Mouse (Mus musculus) CH12.LX (cell line): Measurements from ENCODE around the gene Prkacb. TPM values are rescaled to one million over a fixed set of nuclear protein-coding genes. Genes with fewer than 3 reads are reported as not detected.

Experiments
- DNase-seq: peaks from one replicate; pipeline ENCODE4 v3.0.0-alpha.2; 2013; ENCODE audit errors: extremely low read depth
- H3K27ac ChIP-seq: 2 replicates; pipeline ENCODE4 v1.5.1; 2012; ENCODE audit warnings: low read depth, mild to moderate bottlenecking, control low read depth, moderate library complexity; ENCODE audit not compliant: insufficient read depth
- H3K27me3 ChIP-seq: replicated peaks from 2 replicates; pipeline ENCODE3; 2012; ENCODE audit warnings: inconsistent platforms
- H3K36me3 ChIP-seq, 2 experiments: replicated peaks in 1 of 2; 2 replicates each; pipeline versions ENCODE3 to v1.6.1; 2012; ENCODE audit warnings: inconsistent platforms in 1 of 2, low read length in 1 of 2, mild to moderate bottlenecking in 1 of 2, mixed read lengths in 1 of 2, moderate library complexity in 1 of 2; ENCODE audit not compliant: control insufficient read depth in 1 of 2, insufficient read depth in 1 of 2
- H3K4me1 ChIP-seq, 2 experiments: 2 replicates each; pipeline ENCODE4 v1.6.1; 2012; ENCODE audit warnings: inconsistent platforms in 1 of 2, moderate library complexity in 1 of 2; ENCODE audit not compliant: insufficient read depth in 2 of 2, control insufficient read depth in 1 of 2
- H3K4me2 ChIP-seq: 2 replicates; pipeline ENCODE4 v1.6.1; 2012; ENCODE audit warnings: low read depth, mild to moderate bottlenecking, control low read depth; ENCODE audit not compliant: poor library complexity, insufficient read depth, severe bottlenecking
- H3K4me3 ChIP-seq, 3 experiments: fragments of 150-350 bp in 1 of 3; sonication (generic) in 1 of 3; replicated peaks in 1 of 3; 2 replicates each; pipeline versions ENCODE3 to v1.5.1; 2011 to 2012; ENCODE audit warnings: low read depth in 2 of 3, low read length in 2 of 3, mild to moderate bottlenecking in 2 of 3, moderate library complexity in 2 of 3, control low read depth in 1 of 3, improper control_type of control experiment in 1 of 3, inconsistent platforms in 1 of 3, mixed read lengths in 1 of 3; ENCODE audit not compliant: poor library complexity in 1 of 3
- H3K79me2 ChIP-seq: replicated peaks from 2 replicates; pipeline ENCODE4 v1.6.1; 2012; ENCODE audit warnings: mild to moderate bottlenecking, moderate library complexity; ENCODE audit not compliant: control insufficient read depth, poor library complexity, insufficient read depth, severe bottlenecking; ENCODE audit errors: extremely low read depth
- H3K9ac ChIP-seq: 2 replicates; pipeline ENCODE4 v1.6.1; 2012; ENCODE audit warnings: low read depth, mild to moderate bottlenecking, control low read depth, moderate library complexity; ENCODE audit not compliant: insufficient read depth
- H3K9me3 ChIP-seq: replicated peaks from 2 replicates; pipeline ENCODE3; 2012; ENCODE audit warnings: low read length, inconsistent platforms, mixed read lengths
- CTCF ChIP-seq, 2 experiments: IDR thresholded peaks in 1 of 2; conservative IDR thresholded peaks in 1 of 2; 2 replicates each; pipeline ENCODE4 v1.5.1; 2011 to 2012; ENCODE audit warnings: low read depth in 2 of 2, low read length in 2 of 2, improper control_type of control experiment in 1 of 2, inconsistent platforms in 1 of 2, mild to moderate bottlenecking in 1 of 2, moderate library complexity in 1 of 2
- E2F4 ChIP-seq: IDR thresholded peaks from 2 replicates; pipeline ENCODE4 v1.6.1; 2011; ENCODE audit warnings: low read depth, low read length, improper control_type of control experiment; ENCODE audit not compliant: insufficient replicate concordance
- ELF1 ChIP-seq: IDR thresholded peaks from 2 replicates; pipeline ENCODE4 v1.6.1; 2014; ENCODE audit warnings: low read depth, mild to moderate bottlenecking, inconsistent platforms, low read length, improper control_type of control experiment
- EP300 ChIP-seq: IDR thresholded peaks from 2 replicates; pipeline ENCODE4 v1.6.1; 2011; ENCODE audit warnings: low read length, improper control_type of control experiment
- ETS1 ChIP-seq: conservative IDR thresholded peaks from 2 replicates; pipeline ENCODE4 v1.6.1; 2012; ENCODE audit warnings: low read depth, mild to moderate bottlenecking, inconsistent platforms, low read length, improper control_type of control experiment, moderate library complexity
- JUN ChIP-seq: IDR thresholded peaks from 2 replicates; pipeline ENCODE4 v1.6.1; 2011; ENCODE audit warnings: low read depth, mild to moderate bottlenecking, low read length, improper control_type of control experiment, moderate library complexity; ENCODE audit not compliant: insufficient read depth
- JUND ChIP-seq: conservative IDR thresholded peaks from 2 replicates; pipeline ENCODE4 v1.6.1; 2011; ENCODE audit warnings: low read depth, low read length, improper control_type of control experiment
- KAT2A ChIP-seq: IDR thresholded peaks from 2 replicates; pipeline ENCODE4 v1.6.1; 2012; ENCODE audit warnings: low read length, improper control_type of control experiment, inconsistent platforms; ENCODE audit not compliant: insufficient replicate concordance
- MAFK ChIP-seq: IDR thresholded peaks from 2 replicates; pipeline ENCODE4 v1.6.1; 2011; ENCODE audit warnings: low read length, improper control_type of control experiment; ENCODE audit not compliant: insufficient replicate concordance
- MAZ ChIP-seq: IDR thresholded peaks from 2 replicates; pipeline ENCODE4 v1.6.1; 2012; ENCODE audit warnings: low read depth, mild to moderate bottlenecking, inconsistent platforms, low read length, improper control_type of control experiment, moderate library complexity
- MEF2A ChIP-seq: IDR thresholded peaks from 2 replicates; pipeline ENCODE4 v1.6.1; 2014; ENCODE audit warnings: low read depth, mild to moderate bottlenecking, inconsistent platforms, low read length, improper control_type of control experiment, borderline replicate concordance
- NELFE ChIP-seq: IDR thresholded peaks from 2 replicates; pipeline ENCODE4 v1.6.1; 2011; ENCODE audit warnings: low read depth, low read length, improper control_type of control experiment
- POLR2A ChIP-seq: IDR thresholded peaks from 2 replicates; pipeline ENCODE4 v1.6.1; 2011; ENCODE audit warnings: low read depth, mild to moderate bottlenecking, improper control_type of control experiment, low read length
- POLR2AphosphoS2 ChIP-seq: IDR thresholded peaks from 2 replicates; pipeline ENCODE4 v1.6.1; 2011; ENCODE audit warnings: low read depth, low read length, improper control_type of control experiment
- SMC3 ChIP-seq: IDR thresholded peaks from 2 replicates; pipeline ENCODE4 v1.6.1; 2011; ENCODE audit warnings: low read depth, low read length, improper control_type of control experiment
- ZKSCAN1 ChIP-seq: IDR thresholded peaks from 2 replicates; pipeline ENCODE4 v1.6.1; 2012; ENCODE audit warnings: low read depth, inconsistent platforms, low read length, improper control_type of control experiment, borderline replicate concordance
- ZNF384 ChIP-seq: IDR thresholded peaks from 2 replicates; pipeline ENCODE4 v1.6.1; 2012; ENCODE audit warnings: low read depth, low read length, improper control_type of control experiment, inconsistent platforms
- dilution Hi-C: fragments of 300-500 bp; cut with MboI; formaldehyde crosslinking; loops from 2 replicates; pipeline ENCODE4 v1.14.3; 2020; ENCODE audit warnings: low sequenced_read_pairs; ENCODE audit not compliant: extremely low pct_unique_long_range_greater_than_20kb, extremely low pct_ligation_motif_present
- in situ Hi-C: fragments of 300-500 bp; cut with MboI; formaldehyde crosslinking; loops from 3 replicates; pipeline ENCODE4 v1.14.3; 2019; ENCODE audit warnings: low sequenced_read_pairs, low pct_ligation_motif_present, low pct_unique_long_range_greater_than_20kb, mixed read lengths
- polyA plus RNA-seq: library from polyadenylated mRNA; unstranded; fragments of >175 nt; gene quantifications from 2 replicates; pipeline ENCODE4 v1.2.1, GENCODE M21; 2012; ENCODE audit warnings: low read depth; ENCODE audit not compliant: insufficient read length
- total RNA-seq, 2 experiments: library from RNA; depleted of rRNA; stranded (reverse); fragments of 300-350 nt in 1 of 2; fragments of >200 nt in 1 of 2; gene quantifications; 2 replicates each; pipeline ENCODE4 v1.2.3; 2012 to 2014

The Prkacb gene
- total and polyA plus RNA-seq, 3 experiments = 33.1 to 65.1 (median 62.1) TPM

DNA sequence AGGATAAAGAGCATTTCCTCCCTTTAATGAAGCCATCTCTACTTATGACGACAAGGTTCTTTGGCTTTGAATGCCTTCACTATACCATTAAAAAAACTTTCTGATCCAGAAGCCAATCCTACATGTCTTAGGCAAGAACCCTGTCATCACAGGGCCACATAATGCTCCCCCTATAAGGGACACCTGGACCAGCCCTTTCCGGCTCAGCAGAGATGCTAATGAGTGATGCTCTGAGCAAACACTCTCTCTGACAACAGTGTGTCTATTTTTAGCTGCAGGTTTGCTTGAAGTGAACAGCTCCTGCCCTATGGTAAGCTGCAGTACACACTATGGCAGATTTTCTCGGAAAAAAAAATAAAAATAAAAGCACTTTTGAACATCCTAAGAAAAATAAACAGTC, 43.9 kb downstream of the Prkacb start:
- Histone ChIP-seq H3K27ac (no peak overlapping the region), H3K27me3 (no peaks in the 10 kb centered on the region), H3K36me3 (peaks cover 6 to 36% of the 10 kb centered on the region in 2 experiments), H3K4me2 (no peak overlapping the region), H3K9me3 (no peaks in the 10 kb centered on the region), H3K4me1 (peaks cover 3 to 12% of the 10 kb centered on the region in 2 experiments; a peak in 3 of 4 replicates), H3K79me2 (no peaks in the 10 kb centered on the region; the same call in 1 of the 2 replicates), H3K4me3 (no peak overlapping the region), H3K9ac (no peak overlapping the region)
- dilution Hi-C loops = no loop called here
- in situ Hi-C loops = no loop called here
- DNase-seq = peak; percentile 62
- TF ChIP-seq MEF2A (peak; percentile 66), NELFE (no peak)

DNA sequence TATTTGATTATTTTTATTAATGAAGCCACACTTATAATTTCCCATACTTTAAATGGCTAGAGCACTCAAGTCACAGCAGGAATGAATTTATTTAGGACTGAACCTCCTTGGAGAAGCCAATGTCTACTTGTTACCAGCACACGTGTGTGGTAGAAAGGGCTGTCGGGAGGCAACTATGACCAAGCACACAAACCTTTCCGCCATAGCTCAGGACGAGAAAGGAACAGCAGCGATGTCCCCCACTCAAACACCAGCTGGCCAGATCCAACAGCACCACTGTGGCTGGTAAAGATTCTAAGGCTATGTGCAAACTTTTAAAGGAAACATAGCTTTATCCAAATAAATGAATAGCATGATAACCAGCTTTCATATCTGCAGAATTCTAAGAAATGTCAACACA, 44.4 kb downstream of the Prkacb start:
- TF ChIP-seq ZNF384 (no peak), ETS1 (no peak), MEF2A (no peak), KAT2A (no peak), EP300 (no peak), SMC3 (no peak), NELFE (no peak), JUND (no peak), ELF1 (no peak), E2F4 (no peak), MAFK (no peak), CTCF (conservative IDR thresholded peaks at IDR 0.05 in 1 of 2, IDR thresholded peaks at IDR 0.05 in 1 of 2; ENCODE audit: low read depth in 2 of 2, low read length in 2 of 2) (no peak), JUN (no peak), POLR2AphosphoS2 (no peak), MAZ (no peak), POLR2A (no peak), ZKSCAN1 (no peak)

More for the DNA sequence above, 44.4 kb downstream of the Prkacb start:
- Histone ChIP-seq H3K79me2 (no peaks in the 10 kb centered on the region), H3K4me1 (peaks cover 3 to 12% of the 10 kb centered on the region in 2 experiments; a peak in 3 of 4 replicates), H3K4me2 (no peak overlapping the region), H3K36me3 (peaks cover 6 to 32% of the 10 kb centered on the region in 2 experiments), H3K27ac (no peak overlapping the region), H3K27me3 (no peaks in the 10 kb centered on the region), H3K9ac (no peak overlapping the region), H3K9me3 (no peaks in the 10 kb centered on the region), H3K4me3 (no peak overlapping the region)
- dilution Hi-C loops (no loop called here), in situ Hi-C loops (no loop called here)
- no peak for DNase-seq
